Mouse (Mus musculus): ENCODE data around the gene Arntl.

DNA sequence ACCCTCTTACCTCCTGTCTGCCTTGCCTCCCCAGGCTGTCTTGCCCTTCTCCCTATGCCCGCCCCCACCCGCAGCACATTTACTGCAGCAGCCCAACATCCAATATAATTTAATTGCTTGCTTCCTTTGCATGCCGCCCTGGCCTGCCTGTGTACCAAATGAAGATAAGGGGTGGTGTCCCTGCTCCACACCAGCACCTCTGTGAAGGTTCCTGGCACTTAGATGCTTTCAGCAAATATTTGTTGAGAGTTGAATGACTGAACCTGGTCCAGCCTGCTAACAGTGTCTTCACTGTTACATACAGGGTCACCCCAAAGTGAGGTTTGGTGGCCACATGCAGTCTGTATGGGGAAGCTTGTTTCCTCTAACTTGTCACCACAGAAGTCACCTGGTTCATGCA, 54.4 kb downstream of the Arntl start:
- TF ChIP-seq CTCF (IDR thresholded peaks at IDR 0.05), result no peak
- TF ChIP-seq EP300 (IDR thresholded peaks at IDR 0.05), result no peak
